Mouse (Mus musculus): ENCODE results near the gene Fsip1. TPM values are rescaled to one million over a fixed set of nuclear protein-coding genes. Genes with fewer than 3 reads are reported as not detected.
"Not testable (repeated sequence)": the region's sequence is repeated elsewhere in the genome, so short reads cannot be mapped to it uniquely, and the experiment has no call there.

Fsip1 gene
- under 1 TPM; 0.39 to 0.50 TPM for total RNA-seq (2021)

DNA sequence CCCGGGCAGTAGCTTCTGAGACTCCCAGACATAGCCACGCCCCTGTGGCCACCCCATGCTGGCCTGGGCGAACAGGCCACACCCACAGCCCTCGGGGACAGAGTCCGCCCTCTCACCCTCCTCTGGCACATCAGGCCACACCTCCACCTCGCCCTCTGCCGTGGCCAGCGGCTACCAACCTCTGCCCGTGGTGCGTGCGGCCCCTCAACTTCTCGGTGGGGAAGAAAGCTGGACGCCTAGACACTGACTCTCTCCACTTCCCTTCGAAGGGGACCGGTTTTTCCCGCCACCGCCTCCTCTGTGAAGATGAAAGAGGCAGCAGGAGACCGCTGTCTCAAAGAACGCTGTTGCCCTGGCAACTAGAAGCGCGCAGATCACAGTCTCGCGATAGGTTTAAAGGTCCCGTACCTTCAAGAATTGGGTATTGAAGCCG is at the start of gene Fsip1:
TSS of gene Fsip1 (minus strand) at position 346 of the 433 bp plus-strand sequence.
- intact Hi-C loops (cut with DNase I) = no loop called here
- peak; percentile 66 to 70 for DNase-seq (ENCODE audit: low spot score in 2 of 2)

DNA sequence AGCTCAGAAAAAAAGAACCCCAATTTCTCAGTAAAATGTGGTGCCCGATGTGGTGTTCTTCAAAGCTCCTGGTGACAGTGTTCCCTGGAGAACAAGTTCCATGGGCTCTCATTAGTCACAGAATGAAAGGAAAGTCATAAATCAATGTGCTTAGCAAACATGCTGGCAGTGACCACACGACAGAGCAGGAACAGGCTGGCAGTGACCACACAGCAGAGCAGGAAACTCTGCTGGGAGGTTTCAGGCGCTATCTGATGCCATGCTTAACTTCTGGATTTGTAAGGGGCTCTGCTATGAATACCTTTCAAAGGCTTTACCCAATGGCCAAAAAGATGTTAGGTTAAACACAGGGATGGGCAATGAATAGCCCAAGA is 49.7 kb upstream of the Fsip1 start:
- intact Hi-C loops (cut with DNase I) = no loop called here
- DNase-seq (ENCODE audit: low spot score in 2 of 2) = no peak

DNA sequence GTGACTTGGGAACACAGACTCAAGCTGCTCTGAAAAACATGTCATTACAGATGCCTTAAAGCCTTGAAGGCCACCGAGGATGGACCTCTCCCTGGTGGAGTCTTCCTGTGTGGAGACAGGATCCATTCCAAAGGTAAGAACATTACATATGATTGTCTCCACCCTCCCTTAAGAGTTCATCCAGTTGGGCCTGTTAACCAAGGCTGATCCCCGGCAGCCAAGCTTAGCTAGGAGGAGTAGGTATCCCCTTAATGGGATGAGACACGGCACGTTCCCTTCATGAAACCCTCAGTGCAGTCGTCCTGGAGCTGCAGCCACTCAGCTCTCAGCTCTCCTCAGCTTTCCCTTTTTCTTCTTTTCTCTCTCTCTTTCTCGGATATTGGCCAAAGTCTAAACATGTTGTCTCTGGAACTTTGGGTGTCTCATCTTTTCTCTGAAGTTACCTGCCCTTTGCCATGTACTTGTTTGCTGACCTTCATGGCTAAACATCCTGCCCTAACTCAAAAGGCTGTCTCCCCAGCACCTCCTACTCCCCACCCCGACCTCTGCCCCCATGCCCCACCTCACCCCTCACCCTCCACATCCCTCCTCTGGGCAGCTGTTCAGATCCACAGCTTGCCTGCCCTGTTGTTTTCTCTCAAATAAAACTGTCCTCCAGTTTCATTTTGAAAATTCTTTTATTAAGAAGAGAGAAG is 49.2 kb upstream of the Fsip1 start:
- intact Hi-C loops (cut with DNase I) = no loop called here
- no peak for DNase-seq (ENCODE audit: low spot score in 2 of 2)

DNA sequence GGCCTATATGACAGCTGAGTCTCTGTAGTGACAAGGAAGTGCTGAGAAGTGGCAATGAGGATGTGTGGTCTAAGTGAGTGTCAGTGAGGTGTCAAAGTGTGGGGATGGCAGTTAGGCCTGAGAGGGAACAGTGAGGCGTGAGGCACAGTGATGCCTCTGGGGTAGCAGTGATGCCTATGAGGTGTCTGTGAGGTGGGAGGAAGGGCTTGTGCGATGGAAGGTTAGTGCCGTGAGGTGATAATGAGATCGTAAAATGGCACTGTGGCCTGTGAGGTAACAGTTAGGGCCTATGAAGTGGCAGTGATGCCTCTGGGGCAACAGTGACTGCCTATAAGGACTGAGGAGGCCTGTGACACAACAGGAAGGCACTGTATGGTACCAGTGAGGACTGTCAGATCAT is 46.7 kb upstream of the Fsip1 start:
- intact Hi-C loops (cut with DNase I) = no loop called here
- no peak for DNase-seq (ENCODE audit: low spot score in 2 of 2)

DNA sequence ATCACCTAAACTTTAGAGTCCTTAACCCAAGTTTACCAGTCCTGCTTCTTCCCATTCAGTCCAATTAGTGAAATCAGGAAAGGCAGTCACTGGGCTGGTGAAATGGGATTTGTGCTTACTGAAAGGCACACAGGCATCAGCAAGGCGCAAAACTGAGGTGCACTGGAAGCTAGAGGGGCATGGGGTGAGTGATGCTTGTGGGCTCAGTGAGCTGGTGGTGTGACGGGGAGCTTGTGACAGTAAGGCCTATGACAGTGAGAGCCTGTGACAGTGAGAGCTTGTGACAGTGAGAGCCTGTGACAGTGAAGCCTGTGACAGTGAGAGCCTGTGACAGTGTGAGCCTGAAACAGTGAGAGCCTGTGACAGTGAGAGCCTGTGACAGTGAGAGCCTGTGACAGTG is 44.9 kb upstream of the Fsip1 start:
- no peak for DNase-seq (ENCODE audit: low spot score in 2 of 2)
- intact Hi-C loops (cut with DNase I) = no loop called here

DNA sequence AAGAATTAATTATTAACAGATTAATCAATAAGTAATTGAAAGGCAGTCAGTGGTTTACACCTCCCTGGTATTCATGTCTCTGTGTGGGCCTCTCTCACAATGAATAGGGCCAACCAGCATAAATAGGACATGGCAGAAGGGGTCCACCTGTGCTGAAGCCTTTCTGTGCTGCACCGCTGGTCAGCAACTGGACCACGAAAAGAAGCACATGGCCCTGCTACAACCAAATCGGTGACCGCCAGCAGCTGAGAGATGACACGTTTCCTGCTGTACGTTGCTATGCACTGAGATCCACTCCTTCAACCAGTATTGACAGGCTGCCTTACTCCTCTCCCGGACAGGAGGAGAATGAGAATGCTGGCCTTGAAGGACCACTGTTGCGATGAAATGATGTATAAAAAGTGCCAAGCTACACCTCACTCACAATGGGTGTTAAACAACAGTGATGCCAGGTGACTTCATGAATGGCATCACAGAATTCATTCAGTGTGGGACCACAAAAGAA is 44.3 kb upstream of the Fsip1 start:
- intact Hi-C loops (cut with DNase I) = no loop called here
- DNase-seq (ENCODE audit: low spot score in 2 of 2) = no peak

DNA sequence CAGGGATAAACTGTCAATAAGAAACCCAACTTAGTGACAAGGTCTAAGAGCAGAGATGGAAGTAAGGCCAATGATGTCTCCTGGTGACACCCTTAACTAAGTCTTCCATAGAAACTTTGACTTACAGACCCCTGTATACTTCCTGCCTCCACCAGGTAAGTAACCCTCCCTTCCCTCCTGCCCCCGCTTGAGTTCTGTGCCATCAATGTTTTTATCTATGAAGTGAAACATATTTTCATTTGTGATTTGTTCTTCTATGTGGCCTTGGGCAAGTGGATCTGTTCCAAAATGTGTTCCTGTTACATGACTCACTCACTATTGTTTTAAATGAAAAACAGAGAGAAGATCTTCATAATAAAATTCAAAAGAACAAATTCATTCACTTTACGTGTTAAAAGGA is 43.2 kb upstream of the Fsip1 start:
- intact Hi-C loops (cut with DNase I) = no loop called here
- DNase-seq (ENCODE audit: low spot score in 2 of 2) = no peak

DNA sequence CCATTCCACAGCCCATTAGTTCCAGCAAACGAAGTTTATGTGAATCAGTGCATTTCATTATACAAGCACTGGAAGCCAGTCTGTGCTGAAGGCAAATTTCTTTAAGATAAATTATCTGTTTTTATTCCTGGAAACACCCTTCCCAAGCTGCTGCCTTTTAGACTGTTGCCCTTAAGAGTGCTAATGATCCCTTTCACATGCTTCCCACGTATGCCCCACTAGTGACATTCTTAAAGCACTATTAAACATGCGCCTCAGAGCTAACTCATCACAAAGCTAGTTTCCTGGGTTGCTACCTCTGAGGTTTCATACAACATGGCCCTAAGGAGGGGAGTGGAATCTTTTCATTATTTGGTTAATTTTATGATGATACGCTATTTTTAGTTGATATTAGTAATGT is 41.8 kb upstream of the Fsip1 start:
- intact Hi-C loops (cut with DNase I) = no loop called here
- DNase-seq (ENCODE audit: low spot score in 2 of 2) = no peak

DNA sequence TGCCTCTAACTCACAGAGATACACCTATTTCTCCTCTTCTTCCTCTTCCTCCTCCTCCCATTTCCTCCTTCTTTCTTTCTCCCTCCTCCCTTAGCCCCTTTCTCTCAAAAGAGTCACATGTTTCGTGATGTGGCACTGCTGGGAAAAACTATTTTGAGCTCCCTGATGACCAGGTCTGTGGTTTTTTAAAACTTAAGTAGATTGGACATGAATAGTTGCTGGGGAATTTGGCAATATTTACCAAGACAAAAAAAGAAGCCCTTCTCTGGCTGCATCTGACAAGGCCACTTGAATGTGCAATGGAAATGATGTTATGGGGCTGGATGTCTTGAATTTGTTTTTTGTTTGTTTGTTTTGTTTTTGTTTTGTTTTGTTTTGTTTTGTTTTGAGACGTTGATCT is 41.2 kb upstream of the Fsip1 start:
- intact Hi-C loops (cut with DNase I) = no loop called here
- no peak for DNase-seq (ENCODE audit: low spot score in 2 of 2)

DNA sequence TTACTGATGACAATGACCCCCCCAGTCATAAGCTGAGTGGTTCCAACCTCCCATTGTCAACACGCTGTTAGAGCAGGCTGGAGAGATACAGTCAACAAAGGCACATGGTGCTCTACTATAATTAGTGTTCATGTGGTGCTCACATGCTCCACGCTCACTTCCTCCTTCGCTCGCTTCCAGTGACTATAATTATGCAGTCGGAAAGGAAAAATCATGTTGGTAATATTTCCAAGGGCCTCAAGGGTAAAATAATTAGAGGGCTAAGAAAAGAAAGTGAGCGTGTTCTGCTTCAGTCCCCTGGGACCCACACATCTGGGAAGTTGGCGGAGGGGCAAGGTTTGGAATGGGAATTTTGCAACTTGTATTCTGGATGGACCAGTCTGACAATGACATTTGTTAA is 38.7 kb upstream of the Fsip1 start:
- intact Hi-C loops (cut with DNase I) = no loop called here
- peak in 1 of 2 experiments; percentile 17 for DNase-seq (ENCODE audit: low spot score in 2 of 2)

DNA sequence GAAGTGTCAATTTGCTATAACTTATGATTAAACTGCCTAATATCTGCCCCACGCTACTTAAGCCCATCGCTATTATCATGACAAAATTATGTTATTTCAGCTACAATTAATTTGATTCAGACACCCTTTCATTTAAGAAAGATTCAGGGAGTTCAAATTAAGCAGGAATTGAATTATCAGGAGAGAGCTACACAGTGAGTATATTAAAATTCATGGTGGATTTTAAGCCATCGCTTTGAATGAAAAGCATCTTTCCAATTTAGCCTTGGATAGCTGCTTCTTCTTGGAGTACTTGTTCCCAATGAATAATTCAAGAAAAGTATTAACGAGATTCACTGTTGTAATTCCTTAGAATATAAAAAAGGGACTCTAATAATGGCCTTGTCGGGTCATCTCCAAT is 36.8 kb upstream of the Fsip1 start:
- intact Hi-C loops (cut with DNase I) = no loop called here
- no peak for DNase-seq (ENCODE audit: low spot score in 2 of 2)

DNA sequence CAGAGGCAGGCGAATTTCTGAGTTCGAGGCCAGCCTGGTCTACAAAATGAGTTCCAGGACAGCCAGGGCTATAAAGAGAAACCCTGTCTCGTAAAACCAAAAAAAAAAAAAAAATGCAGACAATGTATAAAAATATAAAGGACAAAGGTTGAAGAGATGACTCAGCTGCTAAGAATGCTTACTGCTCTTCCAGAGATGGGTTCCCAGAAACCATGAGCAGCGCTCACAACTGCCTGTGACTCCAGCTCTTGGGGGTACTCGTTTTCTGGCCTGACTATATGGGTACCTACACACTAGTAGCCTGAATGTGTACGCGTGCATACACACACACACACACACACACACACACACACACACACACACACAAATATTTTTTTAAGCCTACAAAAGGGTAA is 32.3 kb upstream of the Fsip1 start:
- intact Hi-C loops (cut with DNase I); DNase-seq (ENCODE audit: low spot score in 2 of 2): not testable (repeated sequence)

DNA sequence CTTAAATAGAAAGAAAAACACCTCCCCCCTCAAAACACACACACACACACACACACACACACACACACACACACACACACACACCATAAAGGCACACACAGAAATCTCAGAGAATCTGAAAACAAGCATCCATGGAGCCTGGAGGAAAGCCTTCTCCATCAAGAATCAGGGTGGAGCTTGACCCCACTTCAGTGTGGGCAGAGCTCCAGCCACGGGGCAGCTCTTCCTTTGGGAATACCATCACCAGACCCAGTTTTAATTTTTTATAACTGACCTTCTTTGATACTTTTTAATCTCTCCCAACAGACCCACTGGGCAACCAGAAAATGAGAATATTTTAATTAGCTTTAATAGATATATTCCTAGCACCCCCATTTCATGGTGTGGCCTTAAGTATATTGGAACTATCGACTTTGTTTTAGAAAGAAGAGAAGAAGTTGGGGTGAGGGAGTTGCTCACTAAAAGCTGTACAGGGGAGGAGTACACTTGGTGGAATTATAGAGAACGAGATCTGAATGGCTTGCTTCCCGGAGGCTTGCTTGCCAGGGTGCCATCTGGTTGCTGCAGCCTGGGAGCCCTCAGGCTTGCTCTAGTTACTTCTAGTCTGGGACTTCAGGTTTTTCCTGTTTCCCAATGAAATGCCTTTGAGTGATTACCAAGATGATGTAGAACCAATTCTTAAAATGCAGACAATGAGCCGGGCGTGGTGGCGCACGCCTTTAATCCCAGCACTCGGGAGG is 31.7 kb upstream of the Fsip1 start:
- no peak for DNase-seq (ENCODE audit: low spot score in 2 of 2)
- intact Hi-C loops (cut with DNase I) = no loop called here

DNA sequence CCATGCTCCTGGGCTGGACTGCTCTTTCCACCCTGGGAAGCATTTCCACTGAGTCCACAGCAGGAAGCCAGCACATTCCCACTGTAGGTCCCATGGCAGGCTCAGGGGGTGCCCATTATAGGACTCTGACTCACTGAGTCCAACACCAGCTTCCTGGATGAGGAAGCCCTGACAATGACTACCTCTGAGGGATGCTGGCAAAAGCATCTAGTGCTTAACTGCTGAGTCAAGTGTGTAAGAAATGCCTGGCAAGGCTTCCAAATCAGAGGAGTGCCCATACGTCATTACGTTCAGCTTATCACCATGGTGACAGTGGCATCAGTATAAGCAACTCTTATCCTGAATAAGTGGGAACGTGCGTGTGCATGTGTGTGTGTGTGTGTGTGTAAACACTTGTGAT is 30.9 kb upstream of the Fsip1 start:
- peak in 1 of 2 experiments; percentile 56 for DNase-seq (ENCODE audit: low spot score in 2 of 2)

DNA sequence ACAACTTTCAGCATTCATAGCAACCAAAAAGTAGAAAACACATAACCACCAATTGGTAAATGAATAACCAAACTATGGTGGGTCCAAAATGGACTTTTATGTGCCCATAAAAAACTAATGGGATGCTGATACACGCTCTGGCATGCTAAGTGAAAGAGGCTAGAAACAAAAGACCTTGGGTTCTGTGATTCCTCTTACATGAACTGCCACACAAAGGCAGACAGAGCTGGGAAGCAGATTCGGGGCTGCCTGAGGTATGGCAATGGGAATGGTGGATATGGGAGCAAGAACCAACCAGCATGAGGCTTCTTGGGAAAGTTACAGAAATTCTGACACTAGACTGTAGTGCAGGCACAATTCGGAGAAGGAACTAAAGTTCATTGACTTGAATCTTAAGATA is 25.7 kb upstream of the Fsip1 start:
- intact Hi-C loops (cut with DNase I) = no loop called here
- no peak for DNase-seq (ENCODE audit: low spot score in 2 of 2)

More for the DNA sequence above, 30.9 kb upstream of the Fsip1 start:
- intact Hi-C loops (cut with DNase I) = no loop called here

DNA sequence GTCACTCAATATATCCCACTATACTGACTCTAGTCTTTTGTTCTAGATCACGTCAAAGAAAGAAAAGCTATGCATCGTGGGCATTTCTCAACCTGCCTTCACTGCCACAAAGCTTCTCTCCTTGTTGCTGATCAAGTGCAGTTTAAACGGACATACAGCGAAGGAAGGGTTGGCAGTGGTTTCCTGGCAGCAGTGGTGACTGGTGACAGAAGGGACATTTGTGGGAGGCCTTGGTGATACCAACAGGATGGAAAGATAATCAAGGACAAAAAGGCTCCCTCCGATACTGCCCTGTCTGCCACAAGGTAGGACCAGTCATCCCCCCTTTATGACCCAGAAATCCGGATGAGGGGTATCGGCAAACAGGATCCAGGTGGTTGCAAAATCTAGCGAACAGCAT is 21.5 kb upstream of the Fsip1 start:
- DNase-seq (ENCODE audit: low spot score in 2 of 2) = no peak
- intact Hi-C loops (cut with DNase I) = no loop called here

DNA sequence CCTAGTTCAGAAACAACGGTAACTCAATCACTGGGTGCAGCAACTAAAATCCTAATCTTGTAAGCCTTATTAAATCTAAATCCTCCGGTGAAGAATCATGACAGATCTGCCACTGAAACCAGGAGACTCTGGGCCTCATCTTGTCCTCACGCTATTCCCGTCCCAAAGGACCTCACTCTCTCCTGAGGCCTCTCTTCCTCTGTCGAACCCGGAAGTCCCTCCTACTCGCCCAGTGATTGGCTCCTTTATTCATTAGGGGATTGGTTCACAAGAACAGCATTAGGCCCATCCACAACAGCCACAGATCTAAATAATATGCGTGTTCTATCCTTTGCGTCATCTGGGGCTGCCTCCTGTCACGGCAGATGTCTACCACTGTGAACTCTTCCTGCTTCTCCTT is 14.8 kb upstream of the Fsip1 start:
- no peak for DNase-seq (ENCODE audit: low spot score in 2 of 2)
- intact Hi-C loops (cut with DNase I) = no loop called here

DNA sequence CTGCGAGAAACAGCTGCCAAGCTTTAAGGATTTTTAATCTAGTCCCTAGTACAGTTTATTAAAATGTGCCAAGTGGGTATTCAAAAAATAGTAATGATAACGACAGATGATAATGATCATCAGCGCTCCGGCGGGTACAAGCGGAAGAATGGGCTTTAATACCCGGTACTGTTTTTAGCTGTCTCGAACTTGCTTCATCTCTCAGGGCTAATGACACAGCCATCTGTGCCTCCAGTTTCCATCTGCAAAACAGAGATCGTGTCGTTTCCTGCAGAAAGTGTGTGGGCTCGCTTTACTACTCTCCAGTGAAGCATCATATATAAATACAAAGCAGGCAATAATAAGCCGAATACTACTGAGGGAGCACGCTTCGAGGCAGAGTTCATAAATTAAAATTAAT is 13.4 kb upstream of the Fsip1 start:
- intact Hi-C loops (cut with DNase I) = no loop called here
- DNase-seq (ENCODE audit: low spot score in 2 of 2) = peak; percentile 40 to 52

DNA sequence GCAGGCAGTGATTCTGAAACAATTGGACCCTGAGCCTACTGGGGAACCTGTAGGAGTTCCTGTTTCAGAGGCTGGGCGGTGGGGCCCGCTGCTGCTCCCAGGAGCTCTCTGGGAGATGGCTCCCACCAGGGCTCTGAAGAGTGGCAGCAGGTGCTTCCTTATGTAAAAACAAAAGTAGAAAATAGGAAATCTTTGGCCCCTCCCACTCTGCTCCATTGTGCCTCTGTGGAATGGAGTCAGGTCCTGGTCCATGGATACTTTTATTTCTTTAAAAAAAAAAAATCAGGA is 7.1 kb upstream of the Fsip1 start:
- intact Hi-C loops (cut with DNase I) = loop anchor here (1.0 to 10.0 kb wide), 7 partner anchors 73 to 621 kb away; partner anchors contain the start of gene Gpr176
- no peak for DNase-seq (ENCODE audit: low spot score in 2 of 2)

DNA sequence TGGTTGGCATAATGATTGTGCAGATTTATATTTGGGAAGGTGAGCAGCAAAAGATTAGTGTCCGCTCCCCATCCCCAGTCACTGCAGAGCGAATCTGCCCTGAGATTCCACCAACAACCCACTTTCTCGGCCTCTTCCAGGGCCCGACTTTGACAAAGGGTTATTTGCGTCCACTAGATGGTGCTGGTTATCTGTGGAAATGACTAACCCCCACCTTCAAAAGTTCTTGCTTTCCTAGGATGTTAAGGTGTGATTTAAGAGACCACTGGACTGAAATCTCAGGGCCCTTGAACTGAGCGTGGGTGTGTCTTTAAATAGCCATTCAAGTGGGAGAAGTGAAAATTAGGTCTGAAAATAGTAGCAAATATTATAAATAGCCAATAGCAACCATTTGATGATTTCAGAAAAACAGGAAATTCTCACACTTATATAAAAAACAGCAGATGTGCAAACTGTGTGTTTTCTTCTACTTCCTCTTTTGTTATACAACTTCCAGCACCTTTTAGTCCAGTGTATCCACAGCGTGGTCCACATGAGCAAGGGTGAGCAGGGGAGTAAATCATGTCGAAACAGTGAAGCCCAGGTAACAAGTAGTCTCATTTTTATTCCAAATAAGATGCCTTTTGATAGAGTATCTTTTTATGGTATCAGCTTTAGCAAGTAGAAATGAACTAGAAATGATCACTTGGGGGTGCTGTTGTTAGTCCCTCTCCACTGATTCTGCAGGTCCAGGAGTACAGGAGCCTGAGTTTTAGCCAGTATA is 6.6 kb upstream of the Fsip1 start:
- intact Hi-C loops (cut with DNase I) = loop anchor here (1.0 to 10.0 kb wide), 6 partner anchors 74 to 621 kb away; partner anchors contain the start of gene Gpr176

More for the DNA sequence above, 6.6 kb upstream of the Fsip1 start:
- DNase-seq (ENCODE audit: low spot score in 2 of 2) = peak; percentile 62 to 78

Data from left cerebral cortex, postnatal 25 days (tissue).